Mouse (Mus musculus): Measurements from ENCODE around the gene Eps15l1. TPM values are rescaled to one million over a fixed set of nuclear protein-coding genes. Genes with fewer than 3 reads are reported as not detected.

Gene Eps15l1
- polyA plus RNA-seq (2017; shearing (Covaris generic)): 55.5 TPM

DNA sequence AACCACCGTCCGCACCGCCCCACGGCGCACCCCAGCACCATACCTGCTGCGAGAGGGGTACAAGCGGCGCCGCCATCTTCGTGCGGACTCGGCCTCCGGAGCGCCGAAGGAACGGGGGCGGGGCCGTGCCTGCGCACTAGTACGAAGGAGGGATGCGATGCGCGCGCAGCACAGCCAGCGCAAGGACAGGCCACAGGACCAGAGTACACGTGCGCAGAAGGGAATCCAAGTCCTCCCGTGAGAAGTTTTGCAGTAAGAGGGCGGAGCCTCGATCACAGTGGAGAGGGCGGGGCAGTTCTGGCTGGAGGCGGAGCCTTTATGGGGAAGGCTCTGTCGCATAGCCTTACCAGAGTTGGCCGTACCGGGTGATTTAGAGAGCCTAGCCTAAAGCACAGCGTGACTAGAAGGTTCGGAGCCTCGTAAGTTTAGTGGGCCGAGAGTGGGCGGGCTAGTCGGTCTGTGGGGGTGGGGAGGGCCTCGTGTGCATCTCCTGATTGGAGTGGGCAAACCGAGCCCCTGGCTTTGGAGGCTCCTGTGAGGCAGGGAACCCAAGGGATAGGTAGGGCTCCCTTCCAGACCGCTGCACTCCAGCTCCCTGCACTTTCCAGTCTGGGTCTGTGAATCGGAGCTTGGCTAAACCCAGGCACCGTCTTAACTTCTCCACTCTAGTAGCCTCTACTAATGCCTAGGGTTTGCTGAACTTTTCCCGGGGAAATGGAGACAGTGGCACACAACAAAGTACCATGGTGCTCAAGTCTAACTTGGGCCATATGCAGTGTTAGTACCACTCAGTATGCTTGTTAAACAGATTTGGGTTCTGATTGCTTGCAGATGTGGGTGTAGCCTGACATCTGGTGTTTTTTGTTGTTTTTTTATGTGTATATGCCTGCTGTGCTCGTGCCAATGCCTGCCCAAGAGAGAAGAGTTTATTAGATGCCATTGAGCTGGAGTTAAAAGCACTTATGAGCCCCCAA lies at the start of gene Eps15l1:
TSS of gene Eps15l1 (minus strand) at position 99 of the 974 bp plus-strand sequence.

DNA sequence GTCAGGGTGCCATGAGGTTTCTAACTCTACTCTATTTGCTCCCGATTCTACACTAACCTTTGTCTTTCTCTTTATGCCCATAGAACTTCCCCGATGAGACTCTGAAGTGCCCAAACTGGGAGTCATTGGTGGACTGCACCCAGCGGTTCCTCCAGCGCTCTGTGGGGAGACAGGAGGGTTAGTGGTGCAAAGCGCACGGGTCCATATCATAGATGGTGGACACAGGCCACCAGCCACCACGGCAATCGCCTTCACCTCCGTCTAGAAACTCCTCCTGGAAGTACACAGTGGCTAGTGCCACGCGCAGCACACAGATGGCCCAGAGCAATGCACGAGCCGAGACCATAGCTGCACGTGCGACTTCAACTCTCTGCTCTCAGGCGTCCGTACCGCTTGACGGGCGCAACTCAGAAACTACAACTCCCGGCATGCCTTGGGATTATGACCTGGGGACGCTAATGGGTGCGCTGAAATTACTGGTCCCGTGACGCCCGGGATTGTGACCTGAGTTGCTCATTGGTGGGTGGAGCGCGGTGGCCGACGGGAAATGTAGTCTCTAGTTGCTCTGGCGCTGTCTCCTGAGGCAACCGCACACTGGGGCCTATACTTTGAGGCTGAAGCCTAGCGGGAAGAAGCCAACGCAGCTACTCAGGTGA lies 22.2 kb upstream of the Eps15l1 start, which contains the start of the genes Calr3 and 1700030K09Rik:
TSS of gene Calr3 (minus strand) at position 533 of the 656 bp plus-strand sequence.
TSS of gene 1700030K09Rik (plus strand) at position 543 of the 656 bp plus-strand sequence.

DNA sequence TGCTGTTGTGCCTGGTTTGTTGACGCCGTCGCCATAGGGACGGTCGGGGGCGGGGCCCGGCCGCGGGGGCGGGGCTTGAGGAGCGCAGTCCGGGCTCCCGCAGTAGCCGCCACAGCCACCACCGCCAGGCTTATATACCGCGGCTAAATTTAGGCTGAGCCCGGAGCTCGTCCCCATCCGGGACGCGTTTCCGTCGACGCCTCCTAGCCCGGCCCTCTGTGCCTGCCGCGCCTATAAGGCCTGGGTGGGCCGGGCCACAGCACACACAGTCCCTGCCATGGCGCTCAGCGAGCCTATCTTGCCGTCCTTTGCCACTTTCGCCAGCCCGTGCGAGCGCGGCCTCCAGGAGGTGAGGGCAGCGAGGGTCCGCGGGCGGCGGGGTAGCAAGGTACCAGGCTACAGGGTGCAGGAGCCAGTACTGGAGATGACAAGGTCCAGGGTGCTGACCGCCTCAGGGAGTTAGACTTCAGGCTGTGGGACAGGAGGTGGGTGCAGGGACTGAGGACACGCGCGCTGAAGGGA lies 102.4 kb downstream of the Eps15l1 start, which contains the start of gene Klf2:
TSS of gene Klf2 (plus strand) at position 233 of the 522 bp plus-strand sequence.

DNA sequence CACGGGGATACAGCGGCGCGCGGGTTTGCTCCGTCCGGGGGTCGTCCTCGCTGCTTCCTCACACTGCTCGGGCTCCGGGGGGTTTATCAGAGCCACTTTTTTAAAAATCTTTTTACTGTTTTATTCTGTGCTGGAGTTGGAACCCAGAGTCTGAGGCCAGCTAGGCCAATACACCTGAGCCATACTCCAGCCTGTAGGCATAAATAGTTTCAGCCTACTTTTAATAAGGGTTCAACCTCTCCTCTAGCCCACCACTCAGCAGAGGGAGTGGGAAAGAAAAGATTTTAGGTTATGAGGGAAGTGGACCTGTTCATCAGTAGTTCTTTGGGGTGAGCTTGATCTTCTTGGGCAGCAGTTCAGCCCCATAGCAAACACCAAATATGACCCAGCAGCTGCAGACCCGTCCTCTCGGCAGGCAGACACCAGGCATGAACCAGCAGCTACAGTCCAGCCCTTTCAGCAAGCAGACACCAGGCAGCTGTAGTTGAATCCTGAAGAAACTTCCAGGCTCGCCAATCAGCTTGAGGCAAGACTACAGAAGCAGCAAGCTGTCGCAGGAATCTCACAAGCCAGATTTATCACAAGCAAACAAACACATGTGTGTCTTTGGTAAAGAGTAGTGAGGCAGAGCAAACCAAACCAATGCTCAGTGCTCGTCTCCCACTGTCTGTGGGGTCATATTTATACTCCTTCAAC lies 115.9 kb downstream of the Eps15l1 start, which contains the start of gene Gm10282:
TSS of gene Gm10282 (minus strand) at position 51 of the 696 bp plus-strand sequence.

Other genes starting within 250 kb of the Eps15l1 start
- 31.6 TPM for gene Hsh2d, start 231.8 kb downstream of the Eps15l1 start, polyA plus RNA-seq (2017; shearing (Covaris generic))
- gene Cib3, start 208.6 kb downstream of the Eps15l1 start, polyA plus RNA-seq (2017; shearing (Covaris generic)): not detected
- not detected for gene Gm11034, start 207.8 kb downstream of the Eps15l1 start, polyA plus RNA-seq (2017; shearing (Covaris generic))
- gene Fam32a, start 201.7 kb downstream of the Eps15l1 start, polyA plus RNA-seq (2017; shearing (Covaris generic)): 126 TPM
- 180 TPM for gene Ap1m1, start 181.4 kb downstream of the Eps15l1 start, polyA plus RNA-seq (2017; shearing (Covaris generic))
- gene Gm10282, start 116.2 kb downstream of the Eps15l1 start, polyA plus RNA-seq (2017; shearing (Covaris generic)): 6.2 TPM
- gene Klf2, start 102.4 kb downstream of the Eps15l1 start, polyA plus RNA-seq (2017; shearing (Covaris generic)): 12.4 TPM
- 0.35 TPM for gene Calr3, start 22.4 kb upstream of the Eps15l1 start, polyA plus RNA-seq (2017; shearing (Covaris generic))
- 9.6 TPM for gene 1700030K09Rik, start 22.4 kb upstream of the Eps15l1 start, polyA plus RNA-seq (2017; shearing (Covaris generic))
- 119 TPM for gene Cherp, start 53.8 kb upstream of the Eps15l1 start, polyA plus RNA-seq (2017; shearing (Covaris generic))
- 4.3 TPM for gene Slc35e1, start 71.2 kb upstream of the Eps15l1 start, polyA plus RNA-seq (2017; shearing (Covaris generic))
- gene Med26, start 126.8 kb upstream of the Eps15l1 start, polyA plus RNA-seq (2017; shearing (Covaris generic)): 7.1 TPM
- 64.8 TPM for gene Smim7, start 149.6 kb upstream of the Eps15l1 start, polyA plus RNA-seq (2017; shearing (Covaris generic))
- 1.5 TPM for gene Tmem38a, start 150.6 kb upstream of the Eps15l1 start, polyA plus RNA-seq (2017; shearing (Covaris generic))
- gene Nwd1, start 225.3 kb upstream of the Eps15l1 start, polyA plus RNA-seq (2017; shearing (Covaris generic)): not detected